Mouse (Mus musculus) thymus, adult 2 months (tissue): Measurements from ENCODE around the gene Adcy6.

ENCODE experiments used
- CTCF ChIP-seq: fragments of 200-500 bp; IDR thresholded peaks from 2 replicates; pipeline ENCODE4 v1.5.1; 2012; ENCODE audit warnings: mild to moderate bottlenecking, control low read depth, low read length, moderate library complexity, borderline replicate concordance; ENCODE audit not compliant: control insufficient read depth, poor library complexity, insufficient read depth; ENCODE audit errors: extremely low read depth
- POLR2A ChIP-seq: fragments of 200-500 bp; IDR thresholded peaks from 2 replicates; pipeline ENCODE4 v1.6.1; 2012; ENCODE audit warnings: mild to moderate bottlenecking, low read length, control low read depth, moderate library complexity; ENCODE audit not compliant: control insufficient read depth, poor library complexity, insufficient read depth; ENCODE audit errors: extremely low read depth

- TF ChIP-seq CTCF: no peak
- no peak for TF ChIP-seq POLR2A
These were observed 35.5 kb upstream of the Adcy6 start for GRCm38 (mm10) chr15:98645057-98646026.
